Mouse (Mus musculus): ENCODE measurements at regions not wholly inside any gene's neighbourhood (a gene's known extent, or its start where the extent isn't known, plus 50 kb on each side); places are given as distances from the start of the nearest gene placed in this dataset.

GRCm38 (mm10) chr7:137648621-137649020, 211.2 kb downstream of the Glrx3 start:
- TF ChIP-seq CTCF (IDR thresholded peaks at IDR 0.05; ENCODE audit: control insufficient read depth, insufficient read depth, insufficient read length) (no peak), MYOD1 (IDR thresholded peaks at IDR 0.05; ENCODE audit: control insufficient read depth, insufficient read length, low read depth) (no peak), MAX (IDR thresholded peaks at IDR 0.05) (no peak), USF1 (IDR thresholded peaks at IDR 0.05; ENCODE audit: low read depth) (no peak), MYOG (IDR thresholded peaks at IDR 0.05; ENCODE audit: control insufficient read depth, extremely low read depth, insufficient read length) (no peak), CEBPB (IDR thresholded peaks at IDR 0.05; ENCODE audit: low read depth) (no peak), FOSL1 (IDR thresholded peaks at IDR 0.05; ENCODE audit: insufficient read depth, low read length, poor library complexity, severe bottlenecking) (no peak)

All from C2C12 (cell line).